Mouse (Mus musculus) urinary bladder, postnatal 14 days (tissue): ENCODE measurements around the gene Ahdc1.

ENCODE experiments used
- DNase-seq: peaks from one replicate; pipeline ENCODE4 v3.0.0; 2021; ENCODE audit warnings: low spot score

The Ahdc1 gene

GRCm38 (mm10) chr4:133055163-133055951 is 44.3 kb downstream of the Ahdc1 start:
- no peak for DNase-seq

- DNase-seq, result peak; percentile 86
Observed at GRCm38 (mm10) chr4:133056069-133056890, 45.2 kb downstream of the Ahdc1 start.

- peak; percentile 68 for DNase-seq
Observed at GRCm38 (mm10) chr4:133057389-133058122, 46.5 kb downstream of the Ahdc1 start.

- DNase-seq, result no peak
Observed at GRCm38 (mm10) chr4:133058123-133058453, 47.0 kb downstream of the Ahdc1 start.

GRCm38 (mm10) chr4:133058513-133059480 is 47.7 kb downstream of the Ahdc1 start:
- DNase-seq, result no peak

- no peak for DNase-seq
Observed at GRCm38 (mm10) chr4:133060702-133061101, 49.6 kb downstream of the Ahdc1 start.

GRCm38 (mm10) chr4:133061798-133062197 is 50.7 kb downstream of the Ahdc1 start:
- DNase-seq, result no peak

GRCm38 (mm10) chr4:133062286-133062685 is 51.2 kb downstream of the Ahdc1 start:
- no peak for DNase-seq

GRCm38 (mm10) chr4:133063203-133063602 is 52.1 kb downstream of the Ahdc1 start:
- no peak for DNase-seq

- DNase-seq, result no peak
Observed at GRCm38 (mm10) chr4:133063799-133064198, 52.7 kb downstream of the Ahdc1 start.

- no peak for DNase-seq
Observed at GRCm38 (mm10) chr4:133064791-133065190, 53.7 kb downstream of the Ahdc1 start.

- no peak for DNase-seq
Observed at GRCm38 (mm10) chr4:133065894-133066386, 54.9 kb downstream of the Ahdc1 start.

- DNase-seq, result peak; percentile 68
Observed at GRCm38 (mm10) chr4:133068400-133069138, 57.5 kb downstream of the Ahdc1 start.

- no peak for DNase-seq
Observed at GRCm38 (mm10) chr4:133070388-133070787, 59.3 kb downstream of the Ahdc1 start.

- no peak for DNase-seq
Observed at GRCm38 (mm10) chr4:133070821-133071372, 59.8 kb downstream of the Ahdc1 start.

- DNase-seq, result no peak
Observed at GRCm38 (mm10) chr4:133073192-133073591, 62.1 kb downstream of the Ahdc1 start.

GRCm38 (mm10) chr4:133074070-133074819 is 63.2 kb downstream of the Ahdc1 start:
- DNase-seq, result no peak

- no peak for DNase-seq
Observed at GRCm38 (mm10) chr4:133074894-133075572, 64.0 kb downstream of the Ahdc1 start.

GRCm38 (mm10) chr4:133078947-133079346 is 67.9 kb downstream of the Ahdc1 start:
- no peak for DNase-seq
